Mouse (Mus musculus) 3134 (cell line): ENCODE data around the gene Neu2.
"Not testable (repeated sequence)": the region's sequence is repeated elsewhere in the genome, so short reads cannot be mapped to it uniquely, and the experiment has no call there.

ENCODE experiments used
- DNase-seq: peaks from one replicate; pipeline ENCODE4 v3.0.0-alpha.2; 2011; ENCODE audit warnings: low spot score; ENCODE audit not compliant: insufficient read length; ENCODE audit errors: extremely low read depth

The Neu2 gene

GRCm38 (mm10) chr1:87509561-87510165 lies at the start of gene Neu2:
Gene Neu2 (plus strand): TSS chr1:87509889.
- DNase-seq = no peak

- DNase-seq = no peak
Measured at GRCm38 (mm10) chr1:87467469-87467868, 42.2 kb upstream of the Neu2 start.

- no peak for DNase-seq
Measured at GRCm38 (mm10) chr1:87468321-87468720, 41.4 kb upstream of the Neu2 start.

- DNase-seq = not testable (repeated sequence)
Measured at GRCm38 (mm10) chr1:87469971-87470370, 39.7 kb upstream of the Neu2 start, which contains the start of gene Snorc. Gene Snorc (plus strand): TSS chr1:87470271.

- no peak for DNase-seq
Measured at GRCm38 (mm10) chr1:87471914-87472313, 37.8 kb upstream of the Neu2 start.

- no peak for DNase-seq
Measured at GRCm38 (mm10) chr1:87472576-87472975, 37.1 kb upstream of the Neu2 start.

GRCm38 (mm10) chr1:87475076-87475895 lies 34.4 kb upstream of the Neu2 start:
- no peak for DNase-seq

- no peak for DNase-seq
Measured at GRCm38 (mm10) chr1:87482546-87482945, 27.1 kb upstream of the Neu2 start.

- peak; percentile 55 for DNase-seq
Measured at GRCm38 (mm10) chr1:87486386-87486785, 23.3 kb upstream of the Neu2 start.

GRCm38 (mm10) chr1:87492285-87492684 lies 17.4 kb upstream of the Neu2 start:
- peak; percentile 42 for DNase-seq

GRCm38 (mm10) chr1:87493542-87493941 lies 16.1 kb upstream of the Neu2 start:
- DNase-seq = no peak

GRCm38 (mm10) chr1:87505524-87505923 lies 4.2 kb upstream of the Neu2 start:
- no peak for DNase-seq

- DNase-seq = no peak
Measured at GRCm38 (mm10) chr1:87507857-87508256, 1.8 kb upstream of the Neu2 start.

GRCm38 (mm10) chr1:87508591-87509560 lies 813 bp upstream of the Neu2 start:
- DNase-seq = no peak

- no peak for DNase-seq
Measured at GRCm38 (mm10) chr1:87510166-87510691, 540 bp downstream of the Neu2 start.

GRCm38 (mm10) chr1:87510845-87511244 lies 1.2 kb downstream of the Neu2 start:
- DNase-seq = no peak

GRCm38 (mm10) chr1:87520467-87520866 lies 10.8 kb downstream of the Neu2 start:
- no peak for DNase-seq

- DNase-seq = peak; percentile 60
Measured at GRCm38 (mm10) chr1:87521523-87521922, 11.8 kb downstream of the Neu2 start.

GRCm38 (mm10) chr1:87525041-87525440 lies 15.4 kb downstream of the Neu2 start:
- DNase-seq = no peak

- no peak for DNase-seq
Measured at GRCm38 (mm10) chr1:87527191-87527590, 17.5 kb downstream of the Neu2 start.

GRCm38 (mm10) chr1:87532346-87532745 lies 22.7 kb downstream of the Neu2 start:
- no peak for DNase-seq
